Mouse (Mus musculus): ENCODE results near the gene Stard9.

GRCm38 (mm10) chr2:120608830-120609723 is 19.8 kb upstream of the Stard9 start, which contains the start of the genes Haus2 and Lrrc57:
- no peak for TF ChIP-seq CTCF (IDR thresholded peaks at IDR 0.05; ENCODE audit: low read depth)
- TF ChIP-seq EP300 (IDR thresholded peaks at IDR 0.05; ENCODE audit: low read depth) = no peak
